Mouse (Mus musculus): Measurements from ENCODE around the gene Olfr344. TPM values are rescaled to one million over a fixed set of nuclear protein-coding genes. Genes with fewer than 3 reads are reported as not detected.

The Olfr344 gene
- not detected in 2 replicates for polyA plus RNA-seq (2015; fragmentation: Nextera tagmentation; extraction: Ambion mirVana)

DNA sequence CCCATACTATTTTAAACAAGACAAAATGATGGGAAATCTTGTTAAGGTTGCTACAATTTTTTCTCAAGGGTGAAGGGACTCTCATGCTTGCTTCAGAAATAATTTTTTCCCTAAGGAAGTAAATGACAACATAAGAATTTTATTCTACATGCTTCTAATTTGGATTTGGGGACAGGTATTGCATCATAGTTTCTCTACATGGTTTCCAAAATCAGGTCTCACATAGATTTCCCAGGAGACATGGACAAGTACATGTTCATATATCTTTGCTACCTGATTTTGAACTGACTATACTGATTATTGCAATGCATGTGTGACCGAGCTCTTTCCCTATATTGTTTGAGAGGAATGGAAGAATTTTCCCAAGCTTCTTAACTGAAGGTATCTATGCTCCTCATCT lies at the start of gene Olfr344:
Gene Olfr344 (plus strand): TSS at position 301 of the 400 bp plus-strand sequence.
- no peak within 1 kb of the TSS for H3K9ac ChIP-seq (replicated peaks; ENCODE audit: low read depth, low read length)
- H3K4me2 ChIP-seq (ENCODE audit: low read length), result no peak within 1 kb of the TSS
- peaks cover 4% of the 10 kb centered on the region; the same call in 1 of the 2 replicates for H3K9me3 ChIP-seq (ENCODE audit: control insufficient read depth, low read length)
- H3K4me1 ChIP-seq (replicated peaks; ENCODE audit: control insufficient read depth, insufficient read depth, low read length), result no peaks in the 10 kb centered on the region
- no peak within 1 kb of the TSS for H3K4me3 ChIP-seq (replicated peaks; ENCODE audit: low read length)
- H3K27me3 ChIP-seq (replicated peaks; ENCODE audit: control insufficient read depth, insufficient read depth, low read length), result no peaks in the 10 kb centered on the region
- no peak for ATAC-seq
- H3K27ac ChIP-seq (ENCODE audit: low read length), result no peak within 1 kb of the TSS
- no peaks in the 10 kb centered on the region for H3K36me3 ChIP-seq (ENCODE audit: control insufficient read depth, insufficient read depth)
- WGBS, result 88% methylated on average over 1 of the region's 1 CpGs

DNA sequence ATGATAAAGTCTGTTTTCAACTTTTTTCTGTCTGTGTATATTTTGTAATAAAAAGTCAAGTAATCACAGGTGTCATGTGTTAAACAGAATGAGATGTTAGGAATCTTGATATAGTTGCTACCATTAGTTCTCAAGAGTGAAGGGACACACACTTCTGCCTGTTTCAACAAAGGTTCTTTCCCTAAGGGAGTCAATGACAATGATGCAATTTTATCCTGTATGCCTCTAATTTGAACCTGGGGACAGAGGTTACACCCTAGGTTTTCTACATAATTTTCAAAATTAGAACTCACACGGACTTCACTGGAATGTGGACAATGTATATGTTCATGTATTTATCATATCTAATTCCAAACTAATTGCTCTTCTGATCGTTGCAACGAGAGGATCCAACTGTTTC lies 41.8 kb upstream of the Olfr344 start, which contains the start of gene Olfr342:
Gene Olfr342 (plus strand): TSS at position 301 of the 400 bp plus-strand sequence.
- Histone ChIP-seq H3K9ac (replicated peaks; ENCODE audit: low read depth, low read length) (no peak within 1 kb of the TSS), H3K27ac (ENCODE audit: low read length) (no peak within 1 kb of the TSS), H3K9me3 (ENCODE audit: control insufficient read depth, low read length) (peaks cover 4% of the 10 kb centered on the region), H3K27me3 (replicated peaks; ENCODE audit: control insufficient read depth, insufficient read depth, low read length) (no peaks in the 10 kb centered on the region), H3K4me1 (replicated peaks; ENCODE audit: control insufficient read depth, insufficient read depth, low read length) (no peaks in the 10 kb centered on the region), H3K4me2 (ENCODE audit: low read length) (no peak within 1 kb of the TSS), H3K4me3 (replicated peaks; ENCODE audit: low read length) (no peak within 1 kb of the TSS), H3K36me3 (ENCODE audit: control insufficient read depth, insufficient read depth) (no peaks in the 10 kb centered on the region)
- 74% methylated on average over 3 of the region's 3 CpGs for WGBS
- no peak for ATAC-seq

DNA sequence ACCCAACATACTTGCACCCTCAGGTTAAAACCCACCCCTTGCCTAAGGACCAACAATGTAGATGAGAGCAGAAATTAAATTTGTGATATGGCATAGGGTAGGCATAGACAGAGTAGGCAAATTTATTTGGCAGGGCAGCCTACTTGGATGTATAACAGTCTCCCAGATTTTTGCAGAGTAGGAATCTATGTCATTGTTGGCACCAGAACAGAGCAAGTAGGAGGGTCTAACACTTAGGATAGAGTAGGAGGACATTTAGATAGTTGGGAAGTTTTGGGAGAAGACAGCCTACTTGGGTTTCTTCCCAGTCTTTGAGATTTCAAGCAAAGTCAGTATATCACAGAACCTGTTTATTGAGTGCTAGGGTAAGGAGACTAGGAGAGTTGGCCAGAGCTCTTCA lies 1.3 kb upstream of the Olfr344 start:
- ATAC-seq, result no peak
- no peak overlapping the region for H3K27ac ChIP-seq (ENCODE audit: low read length)
- H3K27me3 ChIP-seq (replicated peaks; ENCODE audit: control insufficient read depth, insufficient read depth, low read length), result no peaks in the 10 kb centered on the region
- no peaks in the 10 kb centered on the region for H3K4me1 ChIP-seq (replicated peaks; ENCODE audit: control insufficient read depth, insufficient read depth, low read length)
- no peak overlapping the region for H3K4me3 ChIP-seq (replicated peaks; ENCODE audit: low read length)
- peaks cover 4% of the 10 kb centered on the region; the same call in 1 of the 2 replicates for H3K9me3 ChIP-seq (ENCODE audit: control insufficient read depth, low read length)
- H3K4me2 ChIP-seq (ENCODE audit: low read length), result no peak overlapping the region
- no peaks in the 10 kb centered on the region for H3K36me3 ChIP-seq (ENCODE audit: control insufficient read depth, insufficient read depth)
- no peak overlapping the region for H3K9ac ChIP-seq (replicated peaks; ENCODE audit: low read depth, low read length)

DNA sequence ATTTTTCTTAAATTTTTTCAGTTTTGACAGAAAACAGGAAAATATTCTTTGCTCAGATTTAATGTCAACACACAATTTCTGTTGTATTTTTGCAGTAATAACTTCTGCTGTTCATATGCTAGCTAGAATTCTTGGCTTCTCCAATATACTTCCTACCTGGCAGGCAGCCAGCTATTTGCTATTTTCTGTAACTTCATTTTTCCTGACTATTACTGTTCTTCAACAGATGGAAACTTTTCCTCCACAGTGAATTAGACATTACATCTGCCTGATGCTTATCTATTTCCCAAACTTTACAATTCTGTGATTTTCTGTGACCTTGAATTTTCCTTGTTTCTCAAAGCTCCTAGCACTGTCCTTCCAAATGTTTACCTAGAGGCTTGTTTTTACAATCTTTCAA lies 560 bp downstream of the Olfr344 start:
- H3K36me3 ChIP-seq (ENCODE audit: control insufficient read depth, insufficient read depth), result no peaks in the 10 kb centered on the region
- no peak for ATAC-seq
- H3K4me1 ChIP-seq (replicated peaks; ENCODE audit: control insufficient read depth, insufficient read depth, low read length), result no peaks in the 10 kb centered on the region
- H3K9me3 ChIP-seq (ENCODE audit: control insufficient read depth, low read length), result peaks cover 4% of the 10 kb centered on the region; the same call in 1 of the 2 replicates
- no peaks in the 10 kb centered on the region for H3K27me3 ChIP-seq (replicated peaks; ENCODE audit: control insufficient read depth, insufficient read depth, low read length)
- H3K9ac ChIP-seq (replicated peaks; ENCODE audit: low read depth, low read length), result no peak overlapping the region
- H3K27ac ChIP-seq (ENCODE audit: low read length), result no peak overlapping the region
- no peak overlapping the region for H3K4me3 ChIP-seq (replicated peaks; ENCODE audit: low read length)
- no peak overlapping the region for H3K4me2 ChIP-seq (ENCODE audit: low read length)

DNA sequence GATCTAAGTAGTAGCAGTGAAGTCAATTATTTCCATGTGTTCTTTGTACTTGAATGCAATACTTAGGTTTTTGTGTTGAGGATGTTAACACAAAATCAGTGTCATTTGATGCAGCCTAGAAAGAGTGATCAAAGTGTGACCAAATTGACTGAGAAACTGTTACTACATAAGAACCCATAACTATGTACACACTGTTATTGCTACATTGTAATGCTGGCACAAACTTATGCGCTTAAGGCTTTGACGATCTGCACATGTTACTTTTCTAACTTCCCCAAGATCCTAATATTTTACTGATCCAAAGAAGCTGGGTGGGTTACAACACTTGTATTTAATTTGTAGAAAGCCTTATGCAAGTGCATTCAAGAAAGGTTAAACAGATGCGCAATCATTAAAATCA lies 1.4 kb downstream of the Olfr344 start:
- no peak overlapping the region for H3K4me2 ChIP-seq (ENCODE audit: low read length)
- no peak overlapping the region for H3K9ac ChIP-seq (replicated peaks; ENCODE audit: low read depth, low read length)
- peaks cover 4% of the 10 kb centered on the region; the same call in 1 of the 2 replicates for H3K9me3 ChIP-seq (ENCODE audit: control insufficient read depth, low read length)
- H3K4me1 ChIP-seq (replicated peaks; ENCODE audit: control insufficient read depth, insufficient read depth, low read length), result no peaks in the 10 kb centered on the region
- H3K27me3 ChIP-seq (replicated peaks; ENCODE audit: control insufficient read depth, insufficient read depth, low read length), result no peaks in the 10 kb centered on the region
- no peak for ATAC-seq
- no peak overlapping the region for H3K4me3 ChIP-seq (replicated peaks; ENCODE audit: low read length)
- H3K27ac ChIP-seq (ENCODE audit: low read length), result no peak overlapping the region
- 95% methylated on average over 3 of the region's 3 CpGs for WGBS
- H3K36me3 ChIP-seq (ENCODE audit: control insufficient read depth, insufficient read depth), result no peaks in the 10 kb centered on the region

Other genes starting within 250 kb of the Olfr344 start
- gene Olfr338, start 193.1 kb upstream of the Olfr344 start, polyA plus RNA-seq (2015; fragmentation: Nextera tagmentation; extraction: Ambion mirVana), result 0.04 TPM in 1 of 2 replicates, not detected in the other
- gene Olfr339, start 147.7 kb upstream of the Olfr344 start, polyA plus RNA-seq (2015; fragmentation: Nextera tagmentation; extraction: Ambion mirVana), result not detected in 2 replicates
- gene Olfr340, start 114.1 kb upstream of the Olfr344 start, polyA plus RNA-seq (2015; fragmentation: Nextera tagmentation; extraction: Ambion mirVana), result not detected in 2 replicates
- gene Olfr341, start 84.2 kb upstream of the Olfr344 start, polyA plus RNA-seq (2015; fragmentation: Nextera tagmentation; extraction: Ambion mirVana), result not detected in 2 replicates
- gene Olfr342, start 41.7 kb upstream of the Olfr344 start, polyA plus RNA-seq (2015; fragmentation: Nextera tagmentation; extraction: Ambion mirVana), result not detected in 2 replicates
- not detected in 2 replicates for gene Olfr345, start 73.4 kb downstream of the Olfr344 start, polyA plus RNA-seq (2015; fragmentation: Nextera tagmentation; extraction: Ambion mirVana)
- not detected in 2 replicates for gene Olfr346, start 119.1 kb downstream of the Olfr344 start, polyA plus RNA-seq (2015; fragmentation: Nextera tagmentation; extraction: Ambion mirVana)
- not detected in 2 replicates for gene Olfr347, start 165.2 kb downstream of the Olfr344 start, polyA plus RNA-seq (2015; fragmentation: Nextera tagmentation; extraction: Ambion mirVana)
- gene Olfr348, start 217.6 kb downstream of the Olfr344 start, polyA plus RNA-seq (2015; fragmentation: Nextera tagmentation; extraction: Ambion mirVana), result not detected in 2 replicates
- gene Olfr50, start 223.9 kb downstream of the Olfr344 start, polyA plus RNA-seq (2015; fragmentation: Nextera tagmentation; extraction: Ambion mirVana), result not detected in 2 replicates

Data from forebrain, embryonic 16.5 days (tissue).